24 mouse cellular contexts compared by ENCODE assay signal in the genomic region with DNA sequence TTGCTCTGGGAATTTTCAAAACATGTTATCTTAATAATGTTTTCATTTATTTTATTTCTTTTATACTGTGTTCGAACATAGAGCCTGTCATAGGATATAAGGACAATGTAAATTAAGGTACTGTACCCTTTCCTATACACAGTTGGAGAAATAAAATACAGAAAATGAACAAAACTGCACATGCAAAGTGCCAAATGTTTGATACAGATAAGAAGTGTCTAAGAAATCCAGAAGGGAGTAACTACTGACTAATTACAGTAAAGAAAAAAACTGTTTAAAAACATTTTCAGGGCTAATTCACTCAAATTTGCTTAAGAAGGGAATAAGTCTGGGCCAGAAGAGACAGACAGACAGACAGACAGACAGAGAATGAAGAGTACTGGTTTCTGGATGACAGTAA. TPM values are rescaled to one million over a fixed set of nuclear protein-coding genes. Genes with fewer than 3 reads are reported as not detected.
A peak's percentile ranks its signal among the peaks of the same experiment; 100 is the strongest.
DNase-seq lines count a peak whose midpoint lies in the region; ATAC-seq and TF ChIP-seq lines count a peak whose summit lies in the region.
"Had no signal": no experiment of that assay in that cellular context is flagged by ENCODE, and none has a peak within 500 bp of the region (broad histone marks: within the 10 kb centered on the region; RNA-seq: fewer than 3 reads in every experiment).

No protein-coding gene starts in this region.

- peaks cover 11% of the 10 kb centered on the region; the same call in 1 of the 2 replicates for H3K36me3 ChIP-seq in liver, embryonic 11.5 days (ENCODE audit: control insufficient read depth, insufficient read depth, low read length)
- H3K36me3 ChIP-seq in liver, postnatal 0 days (replicated peaks; ENCODE audit: insufficient read depth, low read length): peaks cover 11% of the 10 kb centered on the region; the same call in 1 of the 2 replicates
- peaks cover 26% of the 10 kb centered on the region for H3K36me3 ChIP-seq in liver, embryonic 15.5 days (replicated peaks)

- no peak for DNase-seq in liver, embryonic 11.5 days (ENCODE audit: low spot score)
- no peak for DNase-seq in liver, postnatal 0 days
- DNase-seq in right cerebral cortex, postnatal 25 days: no peak
- DNase-seq in kidney, adult 9 months: no peak
- no peak for DNase-seq in cerebellum, adult 2 months
- DNase-seq: adrenal gland, postnatal 10 days; adrenal gland, postnatal 36 days; cerebellum, adult 18-20 months; cerebellum, adult 9-11 months; cerebellum, postnatal 25 days; gastrocnemius, adult 2 months; gastrocnemius, postnatal 14 days had no signal

- ATAC-seq in liver, embryonic 11.5 days (replicated peaks; ENCODE audit: low FRiP score): no peak
- no peak for ATAC-seq in liver, postnatal 0 days
- ATAC-seq in erythroid progenitor cell, adult 5-6 weeks (replicated peaks; ENCODE audit: low FRiP score, poor library complexity, severe bottlenecking): 0 out of 2 replicates have a peak, but pooled peaks have one; percentile 33
- no peak for ATAC-seq in liver, embryonic 15.5 days (ENCODE audit: insufficient read depth)
- ATAC-seq: forebrain, embryonic 13.5 days; forebrain, embryonic 16.5 days; Patski had no signal

- H3K4me2 ChIP-seq in liver, embryonic 11.5 days: peak overlapping the region; percentile 13; the same call in 1 of the 2 replicates
- no peak overlapping the region; the same call in 1 of the 2 replicates for H3K4me2 ChIP-seq in liver, postnatal 0 days (ENCODE audit: low read depth, low read length)
- no peak overlapping the region for H3K4me2 ChIP-seq in liver, embryonic 15.5 days
- H3K4me2 ChIP-seq: embryonic facial prominence, embryonic 12.5 days; embryonic facial prominence, embryonic 15.5 days; forebrain, embryonic 13.5 days; heart, embryonic 11.5 days; hindbrain, embryonic 12.5 days; hindbrain, embryonic 15.5 days had no signal

- WGBS in liver, embryonic 11.5 days: 89% methylated on average over 1 of the region's 1 CpGs
- WGBS in liver, postnatal 0 days (ENCODE audit: insufficient replicate concordance): 77% methylated on average over 1 of the region's 1 CpGs
- WGBS in liver, embryonic 15.5 days (ENCODE audit: insufficient replicate concordance): 69% methylated on average over 1 of the region's 1 CpGs
- WGBS in cerebellum, adult 2 months: 98% methylated on average over 1 of the region's 1 CpGs

- TF ChIP-seq EP300 in liver, postnatal 0 days (IDR thresholded peaks at IDR 0.05; ENCODE audit: low read depth): no peak

- no peak overlapping the region for H3K9ac ChIP-seq in liver, embryonic 11.5 days (ENCODE audit: low read depth, low read length)
- no peak overlapping the region for H3K9ac ChIP-seq in liver, postnatal 0 days (replicated peaks)
- no peak overlapping the region for H3K9ac ChIP-seq in liver, embryonic 15.5 days
- H3K9ac ChIP-seq: embryonic facial prominence, embryonic 12.5 days; embryonic facial prominence, embryonic 15.5 days; forebrain, embryonic 13.5 days; hindbrain, embryonic 12.5 days; hindbrain, embryonic 15.5 days had no signal

- TF ChIP-seq POLR2A in cerebellum, adult 2 months (IDR thresholded peaks at IDR 0.05; ENCODE audit: borderline replicate concordance, insufficient read depth, low read length): no peak

- H3K4me3 ChIP-seq in liver, embryonic 11.5 days (ENCODE audit: low read depth, low read length): no peak overlapping the region
- no peak overlapping the region for H3K4me3 ChIP-seq in liver, postnatal 0 days (ENCODE audit: low read depth, low read length)
- H3K4me3 ChIP-seq in liver, embryonic 15.5 days (replicated peaks): no peak overlapping the region
- no peak overlapping the region for H3K4me3 ChIP-seq in cerebellum, adult 2 months (replicated peaks; ENCODE audit: insufficient read depth, low read depth, low read length)
- H3K4me3 ChIP-seq: embryonic facial prominence, embryonic 12.5 days; embryonic facial prominence, embryonic 15.5 days; erythroblast, embryonic 14.5 days; forebrain, embryonic 10.5 days; forebrain, embryonic 13.5 days; gastrocnemius, adult 2 months; hindbrain, embryonic 12.5 days; hindbrain, embryonic 15.5 days had no signal

- no peaks in the 10 kb centered on the region for H3K9me3 ChIP-seq in liver, embryonic 11.5 days (ENCODE audit: control insufficient read depth, low read length)
- no peaks in the 10 kb centered on the region for H3K9me3 ChIP-seq in liver, postnatal 0 days (ENCODE audit: low read length)
- no peaks in the 10 kb centered on the region for H3K9me3 ChIP-seq in liver, embryonic 15.5 days (replicated peaks)
- H3K9me3 ChIP-seq: embryonic facial prominence, embryonic 12.5 days; embryonic facial prominence, embryonic 15.5 days; forebrain, embryonic 10.5 days; forebrain, embryonic 13.5 days; hindbrain, embryonic 12.5 days; hindbrain, embryonic 15.5 days had no signal

- no peaks in the 10 kb centered on the region for H3K27me3 ChIP-seq in liver, embryonic 11.5 days (replicated peaks; ENCODE audit: control insufficient read depth, insufficient read depth, low read length)
- H3K27me3 ChIP-seq in liver, postnatal 0 days (ENCODE audit: insufficient read depth, low read length): no peaks in the 10 kb centered on the region
- no peaks in the 10 kb centered on the region for H3K27me3 ChIP-seq in liver, embryonic 15.5 days
- H3K27me3 ChIP-seq in cerebellum, adult 2 months (ENCODE audit: control insufficient read depth, insufficient read depth, low read length): no peaks in the 10 kb centered on the region
- H3K27me3 ChIP-seq: embryonic facial prominence, embryonic 12.5 days; embryonic facial prominence, embryonic 15.5 days; forebrain, embryonic 13.5 days; hindbrain, embryonic 12.5 days; hindbrain, embryonic 15.5 days; Patski had no signal

- peaks cover 26% of the 10 kb centered on the region for H3K4me1 ChIP-seq in liver, embryonic 11.5 days (replicated peaks; ENCODE audit: control insufficient read depth, insufficient read depth, low read length)
- peaks cover 34% of the 10 kb centered on the region for H3K4me1 ChIP-seq in liver, postnatal 0 days (ENCODE audit: insufficient read depth)
- H3K4me1 ChIP-seq in liver, embryonic 15.5 days (replicated peaks): peaks cover 54% of the 10 kb centered on the region
- peaks cover 3% of the 10 kb centered on the region for H3K4me1 ChIP-seq in cerebellum, adult 2 months (ENCODE audit: control insufficient read depth, insufficient read depth, low read length)
- H3K4me1 ChIP-seq: hindbrain, embryonic 12.5 days had no signal

- no peak overlapping the region for H3K27ac ChIP-seq in liver, embryonic 11.5 days (ENCODE audit: low read depth, low read length)
- no peak overlapping the region for H3K27ac ChIP-seq in liver, postnatal 0 days (ENCODE audit: low read depth)
- H3K27ac ChIP-seq in liver, embryonic 15.5 days (replicated peaks): peak overlapping the region; percentile 14; the same call in 1 of the 2 replicates
- H3K27ac ChIP-seq in cerebellum, adult 2 months (ENCODE audit: insufficient read depth, low read length): no peak overlapping the region
- H3K27ac ChIP-seq: embryonic facial prominence, embryonic 12.5 days; embryonic facial prominence, embryonic 15.5 days; forebrain, embryonic 10.5 days; forebrain, embryonic 13.5 days; hindbrain, embryonic 12.5 days; hindbrain, embryonic 15.5 days had no signal

- no peak for TF ChIP-seq CTCF in liver, postnatal 0 days (IDR thresholded peaks at IDR 0.05; ENCODE audit: low read depth)
- no peak for TF ChIP-seq CTCF in cerebellum, adult 2 months (IDR thresholded peaks at IDR 0.05; ENCODE audit: borderline replicate concordance, insufficient read depth, low read depth, low read length)

RNA-seq across cellular contexts. Expression of a gene that starts 7.3 kb away (rescaled TPM):
- polyA plus RNA-seq in liver, embryonic 11.5 days (2014; fragmentation: Nextera tagmentation; extraction: Ambion mirVana): 105 and 106 TPM in 2 replicates
- polyA plus RNA-seq in liver, postnatal 0 days (2015; fragmentation: Nextera tagmentation; extraction: Ambion mirVana): 32.5 and 35.6 TPM in 2 replicates
- total RNA-seq in erythroid progenitor cell, adult 5-6 weeks (2015; ENCODE audit: low replicate concordance): 91.4 and 99.5 TPM in 2 replicates
- total RNA-seq in erythroid progenitor cell, adult 5-6 weeks (2017; ENCODE audit: low replicate concordance): 122 and 172 TPM in 2 replicates
- 37.8 and 40.1 TPM in 2 replicates for polyA plus RNA-seq in liver, embryonic 15.5 days (2015; fragmentation: Nextera tagmentation; extraction: Ambion mirVana)
- 40.4 and 40.8 TPM in 2 replicates for polyA plus RNA-seq in cerebellum, adult 2 months (2012; rRNA removed)
